Mouse (Mus musculus) stomach, embryonic 15.5 days (tissue): ENCODE measurements around the gene Plcb4. TPM values are rescaled to one million over a fixed set of nuclear protein-coding genes. Genes with fewer than 3 reads are reported as not detected.
"Not testable (repeated sequence)": the region's sequence is repeated elsewhere in the genome, so short reads cannot be mapped to it uniquely, and the experiment has no call there.

Source experiments
- ATAC-seq: fragments of 200-750 bp; cut with Nextera tagmentation; 2 replicates; pipeline ENCODE4 v1.8.0; 2017; ENCODE audit warnings: low read depth, moderate number of reproducible peaks, moderate TSS enrichment; ENCODE audit not compliant: insufficient read depth, low FRiP score
- H3K27ac ChIP-seq: fragments of 300-500 bp; sonication (generic); 2 replicates; pipeline ENCODE4 v1.5.1; 2015; ENCODE audit warnings: mild to moderate bottlenecking, inconsistent platforms
- H3K27me3 ChIP-seq: fragments of 300-500 bp; sonication (generic); replicated peaks from 2 replicates; pipeline ENCODE4 v1.6.1; 2015; ENCODE audit warnings: inconsistent platforms
- H3K36me3 ChIP-seq: fragments of 300-500 bp; sonication (generic); 2 replicates; pipeline ENCODE4 v1.6.1; 2015; ENCODE audit warnings: inconsistent platforms
- H3K4me1 ChIP-seq: fragments of 300-500 bp; sonication (generic); 2 replicates; pipeline ENCODE4 v1.6.1; 2015; ENCODE audit warnings: inconsistent platforms
- H3K4me2 ChIP-seq: fragments of 300-500 bp; sonication (generic); 2 replicates; pipeline ENCODE4 v1.6.1; 2015; ENCODE audit warnings: mild to moderate bottlenecking, inconsistent platforms
- H3K4me3 ChIP-seq: fragments of 300-500 bp; sonication (generic); replicated peaks from 2 replicates; pipeline ENCODE4 v1.5.1; 2015; ENCODE audit warnings: inconsistent platforms
- H3K9ac ChIP-seq: fragments of 300-500 bp; sonication (generic); 2 replicates; pipeline ENCODE4 v1.6.1; 2015; ENCODE audit warnings: inconsistent platforms
- H3K9me3 ChIP-seq: fragments of 300-500 bp; sonication (generic); 2 replicates; pipeline ENCODE4 v1.6.1; 2016; ENCODE audit warnings: inconsistent platforms
- WGBS: fragments of 180-500 bp; shearing (Covaris S2); methylation state at CpG from one replicate; pipeline ENCODE4 v1.1.7; 2015; 5-methylcytosine and 5-hydroxymethylcytosine counted together
- polyA plus RNA-seq: library from polyadenylated mRNA; unstranded; fragments of >200 nt; fragmentation: Nextera tagmentation; extraction: Ambion mirVana; gene quantifications from 2 replicates; pipeline ENCODE4 v1.2.1, GENCODE M21; 2015

Gene Plcb4
- polyA plus RNA-seq, 1 experiment from 2014 or later: 24.7 TPM

GRCm38 (mm10) chr2:135724489-135724888, 65.7 kb downstream of the Plcb4 start:
- Histone ChIP-seq H3K4me1 (no peaks in the 10 kb centered on the region), H3K27me3 (no peaks in the 10 kb centered on the region), H3K9me3 (no peaks in the 10 kb centered on the region), H3K27ac (peak overlapping the region; percentile 27; the same call in 1 of the 2 replicates), H3K4me2 (no peak overlapping the region), H3K9ac (no peak overlapping the region), H3K4me3 (no peak overlapping the region), H3K36me3 (no peaks in the 10 kb centered on the region)
- ATAC-seq: no peak
- 80% methylated on average over 10 of the region's 10 CpGs for WGBS

- H3K4me2 ChIP-seq: no peak overlapping the region
- ATAC-seq: no peak
- peak overlapping the region; percentile 54 for H3K27ac ChIP-seq
- H3K27me3 ChIP-seq: no peaks in the 10 kb centered on the region
- H3K4me3 ChIP-seq: no peak overlapping the region
- H3K4me1 ChIP-seq: no peaks in the 10 kb centered on the region
- no peaks in the 10 kb centered on the region for H3K9me3 ChIP-seq
- no peak overlapping the region for H3K9ac ChIP-seq
- 63% methylated on average over 4 of the region's 4 CpGs for WGBS
- no peaks in the 10 kb centered on the region for H3K36me3 ChIP-seq
These were observed 66.6 kb downstream of the Plcb4 start for GRCm38 (mm10) chr2:135725362-135725761.

GRCm38 (mm10) chr2:135727088-135727487, 68.3 kb downstream of the Plcb4 start:
- no peak overlapping the region for H3K4me2 ChIP-seq
- no peak overlapping the region for H3K9ac ChIP-seq
- H3K9me3 ChIP-seq: no peaks in the 10 kb centered on the region
- H3K27ac ChIP-seq: no peak overlapping the region
- H3K4me1 ChIP-seq: no peaks in the 10 kb centered on the region
- H3K4me3 ChIP-seq: no peak overlapping the region
- 76% methylated on average over 9 of the region's 9 CpGs for WGBS
- H3K27me3 ChIP-seq: no peaks in the 10 kb centered on the region
- ATAC-seq: no peak
- H3K36me3 ChIP-seq: no peaks in the 10 kb centered on the region

GRCm38 (mm10) chr2:135727925-135728324, 69.1 kb downstream of the Plcb4 start:
- Histone ChIP-seq H3K4me3 (no peak overlapping the region), H3K9ac (no peak overlapping the region), H3K9me3 (no peaks in the 10 kb centered on the region), H3K36me3 (no peaks in the 10 kb centered on the region), H3K27ac (no peak overlapping the region), H3K4me1 (no peaks in the 10 kb centered on the region), H3K4me2 (no peak overlapping the region), H3K27me3 (no peaks in the 10 kb centered on the region)
- WGBS: 81% methylated on average over 4 of the region's 4 CpGs
- ATAC-seq: no peak

- H3K4me2 ChIP-seq: no peak overlapping the region
- no peaks in the 10 kb centered on the region for H3K27me3 ChIP-seq
- WGBS: 68% methylated on average over 6 of the region's 6 CpGs
- no peaks in the 10 kb centered on the region for H3K4me1 ChIP-seq
- no peak overlapping the region for H3K4me3 ChIP-seq
- 0 out of 2 replicates have a peak overlapping the region, but pooled peaks have one; percentile 3 for H3K27ac ChIP-seq
- no peaks in the 10 kb centered on the region for H3K9me3 ChIP-seq
- no peaks in the 10 kb centered on the region for H3K36me3 ChIP-seq
- H3K9ac ChIP-seq: no peak overlapping the region
- ATAC-seq: no peak
These were observed 72.8 kb downstream of the Plcb4 start for GRCm38 (mm10) chr2:135731591-135731990.

GRCm38 (mm10) chr2:135732651-135733050, 73.8 kb downstream of the Plcb4 start:
- Histone ChIP-seq H3K4me3 (no peak overlapping the region), H3K4me2 (no peak overlapping the region), H3K27ac (no peak overlapping the region), H3K9ac (no peak overlapping the region), H3K27me3 (no peaks in the 10 kb centered on the region), H3K4me1 (no peaks in the 10 kb centered on the region), H3K9me3 (no peaks in the 10 kb centered on the region), H3K36me3 (no peaks in the 10 kb centered on the region)
- no peak for ATAC-seq
- WGBS: 65% methylated on average over 4 of the region's 4 CpGs

GRCm38 (mm10) chr2:135733926-135734510, 75.2 kb downstream of the Plcb4 start:
- no peak for ATAC-seq
- H3K27ac ChIP-seq: no peak overlapping the region
- WGBS: 49% methylated on average over 10 of the region's 10 CpGs

GRCm38 (mm10) chr2:135737506-135737905, 78.7 kb downstream of the Plcb4 start:
- ATAC-seq: no peak
- Histone ChIP-seq H3K4me3 (no peak overlapping the region), H3K4me1 (no peaks in the 10 kb centered on the region), H3K4me2 (no peak overlapping the region), H3K9ac (no peak overlapping the region), H3K27me3 (no peaks in the 10 kb centered on the region), H3K27ac (no peak overlapping the region), H3K36me3 (no peaks in the 10 kb centered on the region), H3K9me3 (no peaks in the 10 kb centered on the region)
- WGBS: 79% methylated on average over 9 of the region's 9 CpGs

More at GRCm38 (mm10) chr2:135733926-135734510, 75.2 kb downstream of the Plcb4 start:
- no peaks in the 10 kb centered on the region for H3K4me1 ChIP-seq
- no peaks in the 10 kb centered on the region for H3K36me3 ChIP-seq
- no peak overlapping the region for H3K4me3 ChIP-seq
- no peak overlapping the region for H3K4me2 ChIP-seq
- H3K9me3 ChIP-seq: no peaks in the 10 kb centered on the region
- no peak overlapping the region for H3K9ac ChIP-seq
- no peaks in the 10 kb centered on the region for H3K27me3 ChIP-seq

- not testable (repeated sequence) for H3K4me1 ChIP-seq, ATAC-seq, H3K36me3 ChIP-seq, H3K27me3 ChIP-seq, H3K27ac ChIP-seq, H3K4me2 ChIP-seq, H3K9ac ChIP-seq, H3K4me3 ChIP-seq, H3K9me3 ChIP-seq
- 81% methylated on average over 7 of the region's 7 CpGs for WGBS
These were observed 79.4 kb downstream of the Plcb4 start for GRCm38 (mm10) chr2:135738022-135738780.

GRCm38 (mm10) chr2:135738950-135739349, 80.1 kb downstream of the Plcb4 start:
- Histone ChIP-seq H3K36me3 (no peaks in the 10 kb centered on the region), H3K27ac (no peak overlapping the region), H3K9me3 (no peaks in the 10 kb centered on the region), H3K27me3 (no peaks in the 10 kb centered on the region), H3K4me1 (peaks cover 5% of the 10 kb centered on the region; the same call in 1 of the 2 replicates), H3K9ac (no peak overlapping the region), H3K4me2 (no peak overlapping the region), H3K4me3 (no peak overlapping the region)
- 72% methylated on average over 1 of the region's 1 CpGs for WGBS
- no peak for ATAC-seq

- ATAC-seq: 0 out of 2 replicates have a peak, but pooled peaks have one; percentile 63
- Histone ChIP-seq H3K27me3 (no peaks in the 10 kb centered on the region), H3K27ac (peak overlapping the region; percentile 38)
These were observed 84.3 kb downstream of the Plcb4 start for GRCm38 (mm10) chr2:135742954-135743700.

GRCm38 (mm10) chr2:135744711-135745110, 85.9 kb downstream of the Plcb4 start:
- WGBS: 65% methylated on average over 8 of the region's 8 CpGs
- no peak overlapping the region for H3K27ac ChIP-seq
- no peak overlapping the region for H3K9ac ChIP-seq
- no peaks in the 10 kb centered on the region for H3K9me3 ChIP-seq
- H3K27me3 ChIP-seq: no peaks in the 10 kb centered on the region
- no peak overlapping the region for H3K4me3 ChIP-seq
- H3K36me3 ChIP-seq: no peaks in the 10 kb centered on the region
- H3K4me2 ChIP-seq: no peak overlapping the region
- H3K4me1 ChIP-seq: peaks cover 10% of the 10 kb centered on the region; the same call in 1 of the 2 replicates
- ATAC-seq: 0 out of 2 replicates have a peak, but pooled peaks have one; percentile 37

More at GRCm38 (mm10) chr2:135742954-135743700, 84.3 kb downstream of the Plcb4 start:
- H3K36me3 ChIP-seq: no peaks in the 10 kb centered on the region
- H3K4me3 ChIP-seq: no peak overlapping the region
- no peak overlapping the region for H3K9ac ChIP-seq
- no peaks in the 10 kb centered on the region for H3K9me3 ChIP-seq
- peaks cover 10% of the 10 kb centered on the region; the same call in 1 of the 2 replicates for H3K4me1 ChIP-seq
- H3K4me2 ChIP-seq: 0 out of 2 replicates have a peak overlapping the region, but pooled peaks have one; percentile 19
- WGBS: 33% methylated on average over 10 of the region's 10 CpGs
